ENCODE assay signal across 23 mouse cellular contexts in the genomic region with DNA sequence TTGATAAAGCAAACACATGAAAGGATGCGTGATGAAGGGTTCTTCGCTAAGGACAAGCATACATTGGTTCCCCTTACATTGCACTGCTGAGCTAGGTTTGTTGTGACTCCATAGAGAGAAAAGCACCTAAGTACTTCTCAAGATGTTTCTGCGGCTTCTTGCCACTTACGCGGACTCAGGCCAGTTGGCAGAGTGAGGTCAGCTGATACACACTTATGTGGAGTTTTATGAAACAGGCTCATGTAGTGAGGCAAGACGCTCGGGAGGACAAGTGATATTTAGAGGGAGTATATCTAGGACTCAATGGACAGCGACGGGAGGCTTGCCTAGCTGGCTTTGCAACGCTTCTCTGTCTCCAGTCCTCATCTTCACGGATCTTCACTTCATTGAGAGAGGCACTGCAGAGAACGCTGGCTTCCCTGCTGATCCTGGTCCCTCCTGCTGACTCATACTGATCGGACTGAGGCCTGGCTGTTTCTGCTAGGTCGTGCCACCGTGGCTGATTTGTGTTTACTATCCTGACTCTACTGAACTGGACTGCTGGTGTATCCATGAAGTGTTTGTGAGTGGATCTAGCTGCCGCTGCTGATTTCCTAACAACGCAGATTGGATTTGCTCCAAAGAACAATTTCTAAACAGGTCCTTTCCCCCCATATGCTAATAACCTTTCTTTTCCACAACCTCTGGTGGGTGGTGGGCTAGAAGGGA.
DNase-seq lines count a peak whose midpoint lies in the region; ATAC-seq and TF ChIP-seq lines count a peak whose summit lies in the region.
"Had no signal": no experiment of that assay in that cellular context is flagged by ENCODE, and none has a peak within 500 bp of the region (broad histone marks: within the 10 kb centered on the region; RNA-seq: fewer than 3 reads in every experiment).

No protein-coding gene starts in this region.

- WGBS in lung, adult 2 months, result 63% methylated on average over 17 of the region's 17 CpGs
- WGBS in lung, postnatal 0 days, result 52% methylated on average over 17 of the region's 17 CpGs
- WGBS in hindbrain, embryonic 16.5 days, result 74% methylated on average over 17 of the region's 17 CpGs

- TF ChIP-seq CTCF in lung, adult 2 months (IDR thresholded peaks at IDR 0.05; ENCODE audit: insufficient read depth, low read length), result no peak
- TF ChIP-seq CTCF in lung, postnatal 0 days (IDR thresholded peaks at IDR 0.05), result no peak

- H3K4me1 ChIP-seq in lung, adult 2 months (ENCODE audit: control insufficient read depth, insufficient read depth, low read length), result no peaks in the 10 kb centered on the region
- H3K4me1 ChIP-seq in lung, postnatal 0 days (ENCODE audit: insufficient read depth, low read depth, low read length), result no peaks in the 10 kb centered on the region
- H3K4me1 ChIP-seq in hindbrain, embryonic 16.5 days (ENCODE audit: control insufficient read depth, insufficient read depth, low read depth, low read length), result no peaks in the 10 kb centered on the region
- H3K4me1 ChIP-seq: embryonic facial prominence, embryonic 10.5 days; forebrain, embryonic 10.5 days; heart, embryonic 15.5 days; hindbrain, embryonic 15.5 days had no signal

- H3K4me3 ChIP-seq in lung, adult 2 months (replicated peaks; ENCODE audit: extremely low read depth, low read depth, low read length), result no peak overlapping the region
- H3K4me3 ChIP-seq in lung, postnatal 0 days (ENCODE audit: low read depth, low read length), result no peak overlapping the region
- no peak overlapping the region for H3K4me3 ChIP-seq in hindbrain, embryonic 16.5 days (ENCODE audit: low read length)
- H3K4me3 ChIP-seq: embryonic facial prominence, embryonic 10.5 days; forebrain, embryonic 10.5 days; heart, adult 2 months; heart, embryonic 15.5 days; hindbrain, embryonic 15.5 days had no signal

- ATAC-seq in lung, postnatal 0 days, result peak; percentile 87
- no peak for ATAC-seq in hindbrain, embryonic 16.5 days
- no peak for ATAC-seq in granulocyte monocyte progenitor cell, adult 5-6 weeks (replicated peaks; ENCODE audit: poor library complexity, severe bottlenecking)
- ATAC-seq: CD4-positive, CD25-positive, alpha-beta regulatory T cell, adult 4 months; forebrain, embryonic 14.5 days; inflammation-experienced regulatory T-cells, adult 6 months had no signal

- peak; percentile 81 for TF ChIP-seq EP300 in lung, postnatal 0 days (IDR thresholded peaks at IDR 0.05)

- DNase-seq in lung, adult 18-20 months, result peak; percentile 27 to 42
- peak; percentile 5 for DNase-seq in lung, adult 2 months
- DNase-seq in lung, postnatal 0 days (ENCODE audit: low spot score), result peak; percentile 84
- peak; percentile 70 for DNase-seq in lung, postnatal 36 days
- DNase-seq in kidney, adult 11 months, result no peak
- DNase-seq: adrenal gland, postnatal 10 days; cerebellum, adult 18-20 months; cerebellum, adult 9-11 months; cerebellum, postnatal 36 days; gastrocnemius, postnatal 36 days; heart, adult 2 months; heart, postnatal 36 days had no signal

- H3K9ac ChIP-seq in lung, postnatal 0 days (replicated peaks; ENCODE audit: low read depth), result no peak overlapping the region
- H3K9ac ChIP-seq in hindbrain, embryonic 16.5 days (ENCODE audit: low read depth, low read length), result no peak overlapping the region
- H3K9ac ChIP-seq: heart, embryonic 15.5 days; hindbrain, embryonic 15.5 days had no signal

- TF ChIP-seq POLR2A in lung, adult 2 months (IDR thresholded peaks at IDR 0.05; ENCODE audit: borderline replicate concordance, extremely low read depth, low read depth, low read length), result no peak

- no peaks in the 10 kb centered on the region for H3K9me3 ChIP-seq in lung, postnatal 0 days (ENCODE audit: low read length)
- H3K9me3 ChIP-seq in hindbrain, embryonic 16.5 days (ENCODE audit: control insufficient read depth, low read length), result no peaks in the 10 kb centered on the region
- H3K9me3 ChIP-seq: embryonic facial prominence, embryonic 10.5 days had no signal

- no peaks in the 10 kb centered on the region for H3K36me3 ChIP-seq in lung, postnatal 0 days (ENCODE audit: insufficient read depth, low read length)
- H3K36me3 ChIP-seq in hindbrain, embryonic 16.5 days (ENCODE audit: control insufficient read depth, insufficient read depth, low read length), result no peaks in the 10 kb centered on the region
- H3K36me3 ChIP-seq: embryonic facial prominence, embryonic 10.5 days; forebrain, embryonic 10.5 days; G1E; heart, embryonic 15.5 days; hindbrain, embryonic 15.5 days had no signal

- no peak overlapping the region for H3K4me2 ChIP-seq in lung, postnatal 0 days (replicated peaks; ENCODE audit: low read depth, low read length)
- H3K4me2 ChIP-seq in hindbrain, embryonic 16.5 days (ENCODE audit: low read length), result no peak overlapping the region
- H3K4me2 ChIP-seq: heart, embryonic 11.5 days; heart, embryonic 15.5 days; hindbrain, embryonic 15.5 days had no signal

- no peaks in the 10 kb centered on the region for H3K27me3 ChIP-seq in lung, postnatal 0 days (replicated peaks; ENCODE audit: insufficient read depth, low read length)
- H3K27me3 ChIP-seq in hindbrain, embryonic 16.5 days (replicated peaks; ENCODE audit: control insufficient read depth, insufficient read depth, low read length), result no peaks in the 10 kb centered on the region
- H3K27me3 ChIP-seq: heart, embryonic 15.5 days; hindbrain, embryonic 15.5 days had no signal

- H3K27ac ChIP-seq in lung, postnatal 0 days (ENCODE audit: low read length), result no peak overlapping the region
- H3K27ac ChIP-seq in hindbrain, embryonic 16.5 days (ENCODE audit: low read depth, low read length), result no peak overlapping the region
- H3K27ac ChIP-seq: embryonic facial prominence, embryonic 10.5 days; forebrain, embryonic 10.5 days; heart, adult 2 months; heart, embryonic 15.5 days; hindbrain, embryonic 15.5 days had no signal
